Mouse (Mus musculus): ENCODE data around the gene Ppp1r3e.

DNA sequence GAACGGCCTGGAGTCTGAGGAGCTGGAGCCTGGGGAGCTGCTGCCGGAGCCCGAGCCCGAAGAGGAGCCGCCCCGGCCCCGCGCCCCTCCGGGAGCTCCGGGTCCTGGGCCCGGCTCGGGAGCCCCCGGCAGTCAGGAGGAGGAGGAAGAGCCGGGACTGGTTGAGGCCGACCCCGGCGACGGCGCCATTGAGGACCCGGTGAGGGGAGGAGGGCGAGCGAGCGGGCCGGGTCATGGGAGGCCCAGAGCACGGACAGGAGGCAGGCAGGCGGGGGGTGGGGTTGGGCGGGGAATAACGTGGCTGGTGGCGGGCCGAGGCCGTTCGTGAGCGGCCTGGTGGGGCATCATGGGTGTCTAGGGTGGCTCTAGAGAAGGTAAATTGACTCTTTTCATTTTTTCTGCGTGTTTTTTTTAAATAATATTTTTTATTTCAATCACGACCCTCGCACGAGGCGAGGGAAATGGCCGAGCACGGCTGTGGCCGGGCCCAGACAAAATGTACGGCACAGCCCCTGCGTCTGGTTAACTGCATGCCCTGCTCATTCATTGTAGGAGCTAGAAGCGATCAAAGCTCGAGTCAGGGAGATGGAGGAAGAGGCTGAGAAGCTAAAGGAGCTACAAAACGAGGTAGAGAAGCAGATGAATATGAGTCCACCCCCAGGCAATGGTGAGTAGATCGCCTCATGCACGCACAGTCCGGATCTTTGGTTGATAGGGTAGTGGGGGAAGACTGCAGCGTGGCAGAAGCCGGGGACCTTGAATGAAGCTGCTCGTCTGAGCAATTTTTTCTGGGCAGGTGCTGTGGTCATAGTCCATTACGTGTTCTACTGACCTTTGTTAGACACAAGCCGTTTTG lies 17.2 kb upstream of the Ppp1r3e start:
- TF ChIP-seq POLR2A (IDR thresholded peaks at IDR 0.05; ENCODE audit: low read depth, low read length) (peak; percentile 18; the same call in 1 of the 2 replicates), CTCF (IDR thresholded peaks at IDR 0.05; ENCODE audit: borderline replicate concordance, insufficient read depth, low read length) (no peak)
